Mouse (Mus musculus): ENCODE results near the gene Olfr1220.

Gene Olfr1220

DNA sequence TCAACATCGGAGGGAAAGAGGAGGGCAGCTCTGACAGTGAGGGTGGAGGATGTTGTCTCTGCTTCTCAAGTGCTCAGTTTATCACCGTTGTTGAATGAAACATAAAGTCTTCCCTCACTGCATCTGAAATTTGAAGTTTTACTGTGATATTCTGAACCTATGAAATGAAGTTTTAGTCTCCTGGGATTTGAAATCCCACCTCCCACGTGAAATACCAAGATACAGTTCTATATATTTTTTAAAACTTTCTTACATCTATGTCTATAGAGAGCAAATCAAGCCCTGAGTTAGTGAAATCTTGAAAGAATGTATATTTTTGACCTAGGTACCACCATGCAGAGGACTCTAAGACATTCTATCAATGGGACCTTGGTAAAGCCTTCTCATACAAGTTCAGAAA is at the start of gene Olfr1220:
Gene Olfr1220 (minus strand): TSS at position 101 of the 400 bp plus-strand sequence.
- DNase-seq (ENCODE audit: low read depth, low spot score), result no peak

DNA sequence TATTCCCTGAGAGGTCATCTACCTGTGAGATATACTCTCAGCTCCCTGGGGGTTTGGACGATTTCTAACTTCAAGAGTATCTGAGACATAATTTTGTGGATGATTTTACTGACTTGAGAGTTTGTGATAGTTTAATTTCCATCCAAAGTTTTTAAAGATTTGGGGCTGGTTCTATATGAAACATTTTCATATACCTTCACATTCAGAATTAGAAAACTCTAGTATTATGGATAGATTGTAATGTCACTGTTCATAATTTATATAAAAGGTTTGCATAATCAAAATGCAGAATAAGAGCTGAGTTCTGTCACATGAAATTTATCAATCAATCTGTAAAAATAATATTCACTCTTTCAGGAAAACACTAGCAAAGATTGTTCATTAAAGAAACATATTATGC is 44.8 kb upstream of the Olfr1220 start, which contains the start of gene Olfr1223:
Gene Olfr1223 (minus strand): TSS at position 101 of the 400 bp plus-strand sequence.
- no peak for DNase-seq (ENCODE audit: low read depth, low spot score)

DNA sequence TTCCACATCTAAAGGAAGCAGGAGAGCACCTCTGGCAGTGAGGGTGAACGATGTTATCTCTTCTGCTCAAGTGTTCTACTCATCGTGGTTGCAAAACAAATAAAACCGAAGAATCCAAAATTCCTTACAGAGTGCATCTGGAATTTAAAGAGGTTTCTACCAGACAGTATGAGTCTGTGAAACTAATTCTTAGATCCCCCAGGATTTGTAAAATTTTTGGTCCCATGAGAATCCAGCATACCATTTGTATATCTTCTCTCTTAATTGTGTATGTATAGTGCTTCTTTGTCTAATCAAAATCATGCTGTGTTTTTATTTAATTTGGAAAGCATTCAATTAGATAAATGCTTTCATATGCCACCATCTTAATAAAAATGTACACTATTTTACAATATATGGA is 26.3 kb upstream of the Olfr1220 start, which contains the start of gene Olfr1222:
Gene Olfr1222 (minus strand): TSS at position 101 of the 400 bp plus-strand sequence.
- no peak for DNase-seq (ENCODE audit: low read depth, low spot score)

DNA sequence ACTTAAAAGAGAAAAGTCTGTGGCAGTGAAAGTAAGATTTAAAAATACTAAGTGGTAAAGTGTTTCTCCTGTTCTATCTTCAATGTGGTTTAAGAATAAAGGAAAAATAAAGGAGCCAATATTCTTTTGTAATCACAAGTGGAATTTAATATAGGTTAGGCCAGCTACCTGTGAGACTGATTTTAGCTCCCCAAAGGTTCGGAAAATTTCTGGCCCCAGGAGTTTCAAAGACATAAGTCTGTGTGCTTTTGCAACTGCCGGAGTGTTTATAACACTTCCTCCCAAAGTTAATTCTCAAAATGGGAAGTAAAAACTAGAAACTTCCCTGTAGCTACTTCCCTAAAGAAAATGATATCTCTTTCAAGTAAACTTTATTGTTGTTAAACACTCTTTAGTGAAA is 10.5 kb upstream of the Olfr1220 start, which contains the start of gene Olfr1221:
Gene Olfr1221 (minus strand): TSS at position 101 of the 400 bp plus-strand sequence.
- no peak for DNase-seq (ENCODE audit: low read depth, low spot score)

DNA sequence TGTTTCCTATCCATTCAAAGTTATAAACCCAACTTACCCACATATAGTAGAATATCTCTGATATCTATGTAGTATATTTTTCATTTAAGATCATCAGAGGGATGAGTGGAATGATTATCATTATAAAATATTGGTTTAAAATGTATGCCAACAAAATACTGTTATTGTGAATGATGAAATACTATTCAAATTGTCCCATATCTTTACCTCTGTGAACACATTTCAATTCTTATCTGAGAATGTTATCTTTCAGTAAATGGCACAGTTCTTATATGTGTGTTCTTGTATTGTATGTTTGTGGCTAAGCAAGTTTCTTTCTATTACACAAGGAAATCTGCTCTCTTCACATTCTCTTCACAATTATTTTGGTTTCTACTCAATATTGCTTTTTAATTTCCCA is 984 bp downstream of the Olfr1220 start:
- DNase-seq (ENCODE audit: low read depth, low spot score), result no peak

DNA sequence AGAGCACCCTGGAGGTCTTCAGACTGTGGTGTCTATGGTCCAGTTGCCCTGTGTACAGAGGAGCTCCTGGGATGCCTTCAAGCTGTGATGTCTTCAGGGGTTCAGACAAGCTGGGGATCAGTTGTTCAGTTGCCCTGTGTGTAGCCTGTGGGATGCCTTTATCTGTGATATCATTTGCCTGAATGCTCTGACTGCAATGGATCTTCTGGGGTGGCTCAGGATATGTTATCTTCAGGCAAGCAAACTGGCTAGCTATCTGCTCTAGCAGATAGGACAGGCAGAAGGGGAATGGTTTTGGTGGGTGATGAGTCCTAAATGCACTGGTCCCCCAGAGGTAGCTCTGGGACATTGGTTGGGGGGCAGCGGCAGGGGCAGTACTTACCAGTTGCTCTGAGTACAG is 12.8 kb downstream of the Olfr1220 start:
- no peak for DNase-seq (ENCODE audit: low read depth, low spot score)

DNA sequence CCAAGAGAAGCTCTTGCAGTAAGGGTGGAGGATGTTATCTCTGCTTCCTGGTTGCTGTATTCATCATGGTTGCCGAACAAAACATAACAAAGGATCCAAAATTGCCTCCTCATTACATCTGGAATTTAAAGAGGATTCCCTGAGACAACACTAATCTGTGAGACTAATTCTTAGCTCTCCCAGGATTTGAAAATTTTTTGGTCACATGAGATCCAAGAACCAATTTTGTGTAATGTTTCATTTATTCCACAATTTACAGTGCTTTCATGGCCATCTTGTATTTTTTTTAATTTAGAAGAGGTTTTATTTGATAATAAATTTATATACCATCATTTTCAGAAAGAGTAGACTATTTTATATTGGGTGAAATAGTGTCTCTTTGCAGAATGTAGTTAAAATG is 23.2 kb downstream of the Olfr1220 start, which contains the start of gene Olfr1219:
Gene Olfr1219 (minus strand): TSS at position 101 of the 400 bp plus-strand sequence.
- no peak for DNase-seq (ENCODE audit: low read depth, low spot score)

DNA sequence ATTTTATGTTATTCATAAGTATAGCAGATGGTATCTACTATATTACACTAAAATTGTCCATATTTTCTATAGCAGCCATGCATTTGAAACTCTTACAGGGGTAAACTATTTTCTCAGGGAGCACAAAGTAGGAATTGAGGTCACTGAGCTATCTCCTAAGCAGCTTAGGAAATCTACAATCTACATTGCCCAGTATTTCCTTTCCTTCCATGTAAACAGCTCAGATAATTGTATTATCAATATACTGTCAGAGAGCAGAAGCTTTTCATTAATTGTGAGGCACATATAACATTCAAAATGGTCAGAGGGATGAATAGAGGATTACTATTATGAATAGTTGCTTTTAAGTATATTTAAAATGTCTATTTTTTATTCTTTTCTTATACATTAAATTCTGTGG is 25.1 kb downstream of the Olfr1220 start:
- no peak for DNase-seq (ENCODE audit: low read depth, low spot score)

DNA sequence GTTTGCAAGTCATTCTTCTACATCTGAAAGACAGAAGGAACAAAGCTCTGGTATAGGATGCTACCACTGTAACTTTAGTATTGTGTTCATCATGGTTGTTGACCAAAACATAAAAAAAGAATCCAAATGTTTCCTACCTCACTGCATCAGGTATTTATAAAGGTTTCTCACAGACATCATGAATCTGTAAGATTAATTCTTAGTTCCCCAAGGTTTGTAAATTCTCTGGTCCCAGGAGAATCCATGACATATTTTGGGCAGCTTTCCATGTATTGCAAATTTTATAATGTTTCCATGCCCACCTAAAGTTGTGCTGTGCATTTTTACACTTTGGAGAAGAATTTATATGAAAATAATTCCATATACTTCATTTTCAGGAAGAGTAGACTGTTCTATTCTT is 45.5 kb downstream of the Olfr1220 start, which contains the start of gene Olfr1218:
Gene Olfr1218 (minus strand): TSS at position 101 of the 400 bp plus-strand sequence.
- DNase-seq (ENCODE audit: low read depth, low spot score), result no peak

All from brain, adult 2 months (tissue).